Mouse (Mus musculus): ENCODE measurements around the gene Pcbp1.

GRCm38 (mm10) chr6:86527766-86528450, 1.8 kb upstream of the Pcbp1 start:
- no peak for TF ChIP-seq POLR2A (IDR thresholded peaks at IDR 0.05; ENCODE audit: insufficient read length, low read depth)
- TF ChIP-seq USF1 (IDR thresholded peaks at IDR 0.05; ENCODE audit: low read depth): no peak

Measured in myocyte (in vitro differentiated cells).